Mouse (Mus musculus) testis, postnatal 14 days (tissue): Measurements from ENCODE around the gene Ryr1.

Experiments
- DNase-seq: peaks from one replicate; pipeline ENCODE4 v3.0.0; 2021; ENCODE audit warnings: low spot score

Ryr1 gene

GRCm38 (mm10) chr7:29079419-29079950 is 45.5 kb downstream of the Ryr1 start:
- no peak for DNase-seq

- DNase-seq: no peak
Measured at GRCm38 (mm10) chr7:29076977-29077376, 48.0 kb downstream of the Ryr1 start.

- DNase-seq: no peak
Measured at GRCm38 (mm10) chr7:29075208-29075607, 49.8 kb downstream of the Ryr1 start.

- DNase-seq: no peak
Measured at GRCm38 (mm10) chr7:29072689-29073088, 52.3 kb downstream of the Ryr1 start.

- no peak for DNase-seq
Measured at GRCm38 (mm10) chr7:29071169-29071891, 53.6 kb downstream of the Ryr1 start.

GRCm38 (mm10) chr7:29070364-29071168 is 54.4 kb downstream of the Ryr1 start:
- DNase-seq: no peak

GRCm38 (mm10) chr7:29067758-29068157 is 57.2 kb downstream of the Ryr1 start:
- DNase-seq: peak; percentile 56

- peak; percentile 79 for DNase-seq
Measured at GRCm38 (mm10) chr7:29063476-29063875, 61.5 kb downstream of the Ryr1 start.

GRCm38 (mm10) chr7:29061522-29062037 is 63.4 kb downstream of the Ryr1 start:
- DNase-seq: no peak

- DNase-seq: no peak
Measured at GRCm38 (mm10) chr7:29059445-29059844, 65.5 kb downstream of the Ryr1 start.

DNA sequence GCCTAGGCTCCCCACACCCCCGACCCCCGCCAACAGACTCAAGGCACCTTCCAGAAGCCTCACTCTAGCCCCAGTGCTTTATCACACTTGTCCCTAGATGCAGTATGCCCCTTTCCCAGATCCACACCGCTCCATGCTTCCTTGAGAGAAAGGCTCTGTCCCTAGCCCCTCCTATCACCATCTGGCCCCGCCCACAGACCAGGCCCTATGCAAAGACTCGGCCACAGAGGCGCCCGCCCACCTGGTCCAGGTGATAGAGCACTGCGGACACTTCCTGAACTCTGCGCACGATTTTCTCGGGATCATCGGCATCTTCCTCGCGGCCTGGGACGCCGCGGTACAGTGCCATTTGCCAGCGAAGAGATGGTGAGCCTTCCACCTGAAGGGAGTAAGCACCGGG is 72.2 kb downstream of the Ryr1 start:
- peak; percentile 42 for DNase-seq

DNA sequence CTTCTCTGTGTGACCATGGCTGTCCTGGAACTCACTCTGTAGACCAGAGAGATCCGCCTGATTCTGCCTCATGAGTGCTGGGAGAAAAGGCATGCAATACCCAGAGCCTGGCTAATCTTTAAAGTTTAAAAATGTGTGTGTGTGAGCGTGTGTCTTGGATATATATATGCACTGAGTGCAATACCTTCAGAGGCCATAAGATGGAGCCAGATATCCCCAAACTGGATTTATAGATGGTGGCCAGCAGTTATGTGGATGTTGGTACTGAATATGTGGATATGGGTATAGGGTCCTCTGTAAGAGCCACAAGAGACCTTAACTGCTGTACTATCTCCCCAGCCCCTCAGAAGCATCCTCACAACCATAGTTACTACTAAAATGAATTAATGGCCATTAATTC is 74.2 kb downstream of the Ryr1 start:
- no peak for DNase-seq

DNA sequence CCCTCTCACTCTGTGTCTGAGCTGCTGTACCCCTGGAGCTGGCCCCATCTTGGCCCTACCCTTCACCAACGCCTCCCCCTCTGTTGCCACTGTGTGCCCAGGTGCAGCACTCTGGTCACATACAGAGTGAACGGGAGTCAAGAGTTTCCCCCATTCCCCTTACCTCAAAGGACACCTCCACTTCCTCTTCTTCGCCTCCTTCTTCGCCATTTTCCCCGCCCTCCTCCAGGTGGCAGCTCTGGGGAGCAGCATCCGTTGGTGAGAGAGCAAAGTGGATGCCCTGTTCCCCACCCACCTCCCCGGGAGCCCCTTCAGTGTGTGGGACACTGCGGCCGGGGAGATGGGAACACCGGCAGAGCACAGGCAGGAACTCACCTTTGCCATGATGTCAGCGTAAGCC is 76.4 kb downstream of the Ryr1 start:
- no peak for DNase-seq

- no peak for DNase-seq
Measured at GRCm38 (mm10) chr7:29048070-29048469, 76.9 kb downstream of the Ryr1 start.

- no peak for DNase-seq
Measured at GRCm38 (mm10) chr7:29046533-29046932, 78.4 kb downstream of the Ryr1 start.

GRCm38 (mm10) chr7:29044302-29044701 is 80.7 kb downstream of the Ryr1 start:
- DNase-seq: no peak

GRCm38 (mm10) chr7:29043674-29044057 is 81.3 kb downstream of the Ryr1 start:
- DNase-seq: no peak

DNA sequence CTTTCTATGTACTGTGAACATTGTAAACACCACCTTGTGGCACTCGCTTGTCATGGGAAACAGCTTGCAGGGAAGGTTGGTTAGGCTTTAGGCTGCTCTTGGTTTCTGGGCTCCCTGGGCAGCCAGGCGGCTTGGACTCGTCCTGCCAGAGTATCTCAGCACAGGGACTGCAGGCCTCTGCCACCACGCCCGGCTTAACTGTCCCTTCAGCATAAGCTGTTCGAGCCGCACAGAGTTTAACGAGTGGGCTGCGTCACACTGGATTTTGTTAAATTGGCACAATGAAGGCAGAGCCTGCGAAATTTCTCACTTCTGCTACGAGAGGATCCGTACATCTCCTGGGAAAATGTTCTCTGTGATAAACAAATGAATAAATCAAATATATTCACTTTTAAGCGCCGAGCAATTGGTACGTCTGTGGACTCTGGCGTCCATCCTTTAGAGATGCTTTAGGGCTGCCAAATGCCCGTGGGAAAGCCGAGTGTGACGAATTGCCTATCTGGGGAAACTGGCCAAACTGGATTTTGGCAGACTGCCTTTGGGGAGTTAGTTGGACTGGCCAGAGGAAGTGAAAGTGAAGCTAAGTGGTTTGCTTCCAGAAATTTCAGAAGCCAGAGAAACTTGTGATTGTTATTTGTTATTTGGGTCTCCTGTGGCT is 81.8 kb downstream of the Ryr1 start:
- DNase-seq: no peak

DNA sequence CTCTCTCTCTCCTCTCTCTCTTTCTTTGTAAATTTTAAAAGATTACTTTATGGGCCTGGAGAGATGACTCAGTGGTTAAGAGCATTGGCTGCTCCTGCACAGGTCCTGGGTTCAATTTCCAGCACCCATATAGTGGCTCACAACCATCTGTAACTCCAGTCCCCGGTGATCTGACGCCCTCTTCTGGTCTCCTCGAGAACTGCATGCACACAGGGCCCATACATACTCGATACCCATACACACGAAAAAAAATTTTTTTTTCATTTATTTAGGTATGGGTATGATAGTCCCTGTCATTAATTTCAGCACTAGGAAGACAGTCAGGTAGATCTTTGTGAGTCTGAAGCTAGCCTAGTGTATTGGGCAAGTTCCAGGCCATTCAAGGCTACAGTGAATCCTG is 83.8 kb downstream of the Ryr1 start:
- DNase-seq: peak; percentile 39

- DNase-seq: no peak
Measured at GRCm38 (mm10) chr7:29039985-29040661, 84.9 kb downstream of the Ryr1 start.

DNA sequence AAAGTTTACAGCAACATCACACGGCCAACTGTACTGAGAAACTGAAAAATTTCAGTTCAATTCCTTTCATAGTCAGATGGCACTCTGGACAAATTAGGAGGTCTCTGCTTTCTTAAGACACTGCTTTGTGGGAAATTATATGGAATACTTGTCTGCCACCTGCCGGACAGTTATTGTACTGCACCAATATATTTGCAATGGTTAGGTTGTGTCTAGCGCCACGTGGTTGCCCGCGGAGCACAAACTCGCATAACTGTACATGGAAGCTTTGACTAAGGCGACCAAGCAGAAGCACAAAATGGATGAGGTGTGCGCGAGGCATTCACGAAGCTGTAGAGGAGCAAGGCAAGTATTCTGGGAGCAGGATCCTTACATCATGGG is 85.4 kb downstream of the Ryr1 start:
- DNase-seq: peak; percentile 67

GRCm38 (mm10) chr7:29037261-29037660 is 87.7 kb downstream of the Ryr1 start:
- DNase-seq: no peak
